Mouse (Mus musculus) limb, embryonic 11.5 days (tissue): ENCODE results near the gene Gal3st2c. TPM values are rescaled to one million over a fixed set of nuclear protein-coding genes. Genes with fewer than 3 reads are reported as not detected.
"Not testable (repeated sequence)": the region's sequence is repeated elsewhere in the genome, so short reads cannot be mapped to it uniquely, and the experiment has no call there.

Experiments used
- ATAC-seq: fragments of 200-750 bp; cut with Nextera tagmentation; 2 replicates; pipeline ENCODE4 v1.8.0; 2017; ENCODE audit warnings: low read depth; ENCODE audit not compliant: insufficient number of reproducible peaks, low FRiP score, low TSS enrichment
- DNase-seq: peaks from one replicate; pipeline ENCODE4 v3.0.0-alpha.2; 2015; ENCODE audit warnings: low spot score
- H3K27ac ChIP-seq: fragments of 300-500 bp; sonication (generic); replicated peaks from 2 replicates; pipeline ENCODE4 v1.5.1; 2014; ENCODE audit warnings: low read depth, mild to moderate bottlenecking, low read length
- H3K27me3 ChIP-seq: fragments of 300-500 bp; sonication (generic); 2 replicates; pipeline ENCODE4 v1.6.1; 2014; ENCODE audit warnings: mild to moderate bottlenecking, low read length, mixed read lengths; ENCODE audit not compliant: control insufficient read depth, insufficient read depth
- H3K36me3 ChIP-seq: fragments of 300-500 bp; sonication (generic); 2 replicates; pipeline ENCODE4 v1.6.1; 2014; ENCODE audit warnings: mild to moderate bottlenecking, low read length, moderate library complexity, mixed read lengths; ENCODE audit not compliant: control insufficient read depth, insufficient read depth
- H3K4me1 ChIP-seq: fragments of 300-500 bp; sonication (generic); 2 replicates; pipeline ENCODE4 v1.6.1; 2014; ENCODE audit warnings: low read length, mixed read lengths; ENCODE audit not compliant: control insufficient read depth, insufficient read depth
- H3K4me2 ChIP-seq: fragments of 300-500 bp; sonication (generic); 2 replicates; pipeline ENCODE4 v1.6.1; 2014; ENCODE audit warnings: low read depth, mild to moderate bottlenecking, moderate library complexity; ENCODE audit not compliant: severe bottlenecking
- H3K4me3 ChIP-seq: fragments of 300-500 bp; sonication (generic); 2 replicates; pipeline ENCODE4 v1.5.1; 2014; ENCODE audit warnings: low read depth, low read length
- H3K9ac ChIP-seq: fragments of 300-500 bp; sonication (generic); 2 replicates; pipeline ENCODE4 v1.6.1; 2014; ENCODE audit warnings: mild to moderate bottlenecking, low read length
- H3K9me3 ChIP-seq: fragments of 300-500 bp; sonication (generic); 2 replicates; pipeline ENCODE4 v1.6.1; 2016; ENCODE audit warnings: low read length; ENCODE audit not compliant: control insufficient read depth
- WGBS: fragments of 180-500 bp; shearing (Covaris S2); extraction: QIAGEN DNeasy Blood & Tissue Kit; methylation state at CpG from one replicate; pipeline ENCODE4 v1.1.7; 2014; 5-methylcytosine and 5-hydroxymethylcytosine counted together
- polyA plus RNA-seq: library from polyadenylated mRNA; unstranded; fragments of >200 nt; fragmentation: Nextera tagmentation; extraction: Ambion mirVana; gene quantifications from 2 replicates; pipeline ENCODE4 v1.2.1, GENCODE M21; 2014

Gal3st2c gene
- polyA plus RNA-seq = not detected in 2 replicates

DNA sequence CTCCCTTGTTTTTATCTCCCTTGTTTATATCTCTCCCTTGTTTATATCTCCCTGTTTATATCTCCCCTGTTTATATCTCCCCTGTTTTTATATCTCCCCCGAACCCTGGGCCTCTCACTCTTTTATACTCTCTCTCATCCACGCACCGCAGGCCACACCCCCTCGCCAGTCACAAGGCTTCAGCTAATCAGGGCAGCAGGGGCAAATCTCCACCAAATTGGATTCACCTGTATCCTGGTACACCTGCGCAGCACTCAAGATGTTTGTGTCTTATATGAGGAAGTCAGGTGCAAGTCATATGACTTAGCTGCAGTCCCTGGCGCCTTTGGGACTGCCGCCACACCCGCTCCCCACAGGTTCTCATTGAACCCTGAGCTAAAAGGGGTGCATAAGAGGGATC is at the start of gene Gal3st2c:
Gene Gal3st2c (plus strand): TSS at position 301 of the 400 bp plus-strand sequence.
- H3K27ac ChIP-seq, ATAC-seq, H3K9ac ChIP-seq, H3K27me3 ChIP-seq, DNase-seq, H3K36me3 ChIP-seq, H3K4me1 ChIP-seq, H3K4me3 ChIP-seq, H3K4me2 ChIP-seq, H3K9me3 ChIP-seq: not testable (repeated sequence)
- WGBS = 91% methylated on average over 7 of the region's 8 CpGs

DNA sequence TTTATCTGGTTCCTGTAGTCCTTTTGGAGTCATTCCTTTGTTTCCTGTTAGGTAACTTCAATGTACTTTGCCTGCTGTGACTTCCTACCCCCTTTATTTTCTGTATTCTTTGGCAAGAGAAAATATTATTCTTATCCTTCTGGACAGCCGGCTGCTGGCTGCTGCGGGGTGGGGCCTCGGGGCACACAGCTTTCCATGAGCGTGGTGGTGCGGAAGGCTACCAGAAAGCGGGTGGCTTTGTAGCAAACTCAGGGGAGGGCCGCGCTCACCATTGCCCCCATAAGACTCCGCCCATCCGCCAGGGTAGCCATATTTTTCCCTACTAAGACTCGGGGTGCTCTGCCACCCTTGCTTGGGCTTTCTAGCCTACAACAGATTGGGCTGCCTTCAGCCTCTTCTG is 41.2 kb upstream of the Gal3st2c start:
- DNase-seq, ATAC-seq: not testable (repeated sequence)
- no CpG with 5 or more reads among the region's 11 CpGs for WGBS

DNA sequence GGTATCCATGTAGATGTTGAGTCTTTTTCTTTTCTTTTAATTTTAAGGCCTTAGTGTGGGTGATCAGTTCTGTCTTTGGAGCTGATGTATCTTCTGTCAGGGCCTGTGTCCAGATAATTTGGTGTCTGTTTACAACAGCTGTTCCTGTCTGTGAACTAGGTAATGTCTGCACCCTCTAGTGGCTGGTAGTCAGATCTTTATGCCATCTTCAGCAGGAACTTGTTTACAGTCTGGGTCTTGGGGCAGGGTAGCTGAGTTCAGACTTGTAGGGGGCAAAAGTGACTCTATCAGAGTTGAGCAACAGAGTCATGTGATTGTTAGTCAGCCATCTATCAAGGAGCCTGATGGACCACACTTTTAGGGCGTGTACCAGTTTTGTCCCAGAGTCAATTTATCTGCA is 23.8 kb upstream of the Gal3st2c start:
- H3K4me2 ChIP-seq, H3K9ac ChIP-seq, H3K27me3 ChIP-seq: not testable (repeated sequence)

More for the DNA sequence above, 41.2 kb upstream of the Gal3st2c start:
- not testable (repeated sequence) for H3K36me3 ChIP-seq, H3K9me3 ChIP-seq, H3K4me3 ChIP-seq, H3K9ac ChIP-seq, H3K4me2 ChIP-seq, H3K27ac ChIP-seq, H3K4me1 ChIP-seq, H3K27me3 ChIP-seq

DNA sequence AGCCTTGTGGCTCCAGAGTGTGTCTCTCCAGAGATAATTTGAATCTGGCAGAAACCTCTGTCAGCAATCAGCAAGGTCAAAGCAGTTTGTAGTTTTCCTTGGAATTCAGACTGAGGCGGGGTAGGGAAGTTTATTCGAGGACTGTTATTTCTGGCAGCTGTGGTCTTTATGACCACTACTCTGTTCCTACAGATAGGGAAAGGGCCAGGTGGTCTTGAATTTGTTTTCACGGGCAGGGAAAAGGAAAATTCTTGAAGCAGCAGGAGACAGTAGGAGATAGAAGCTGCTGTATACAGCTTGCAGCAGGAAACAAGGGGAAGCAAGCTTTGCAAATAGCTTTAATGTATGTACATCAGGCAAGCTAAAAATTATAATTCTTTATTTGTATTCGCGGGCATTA is 19.9 kb upstream of the Gal3st2c start:
- 60% methylated on average over 3 of the region's 5 CpGs for WGBS
- DNase-seq = not testable (repeated sequence)

More for the DNA sequence above, 23.8 kb upstream of the Gal3st2c start:
- H3K4me3 ChIP-seq, DNase-seq, H3K9me3 ChIP-seq, ATAC-seq, H3K4me1 ChIP-seq, H3K27ac ChIP-seq, H3K36me3 ChIP-seq: not testable (repeated sequence)
- no CpG with 5 or more reads among the region's 1 CpGs for WGBS

DNA sequence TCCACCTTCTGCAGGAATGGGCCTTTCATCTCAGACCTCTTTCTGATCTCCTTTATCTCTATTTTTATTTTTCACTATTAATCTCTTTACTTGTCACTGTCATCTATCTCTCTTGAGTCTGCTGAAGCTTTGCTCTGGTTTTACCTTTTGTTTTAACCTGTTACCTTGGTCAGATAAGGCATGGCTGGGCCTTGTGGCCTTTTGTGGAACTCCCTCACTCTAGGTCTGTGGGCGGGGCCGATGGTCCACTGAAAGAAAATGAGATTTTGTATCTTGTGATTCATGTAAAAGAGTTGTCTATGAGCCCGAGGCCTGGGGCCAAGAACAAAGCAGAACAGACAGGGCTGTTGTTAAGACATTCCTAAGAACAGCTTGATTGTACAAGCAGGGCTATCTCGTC is 19.5 kb upstream of the Gal3st2c start:
- H3K27me3 ChIP-seq, H3K4me2 ChIP-seq, H3K4me3 ChIP-seq, H3K4me1 ChIP-seq, H3K9me3 ChIP-seq, DNase-seq, ATAC-seq, H3K9ac ChIP-seq, H3K36me3 ChIP-seq, H3K27ac ChIP-seq: not testable (repeated sequence)
- WGBS = no CpG with 5 or more reads among the region's 4 CpGs

More for the DNA sequence above, 19.9 kb upstream of the Gal3st2c start:
- ATAC-seq, H3K27me3 ChIP-seq, H3K27ac ChIP-seq, H3K4me2 ChIP-seq, H3K4me3 ChIP-seq, H3K4me1 ChIP-seq, H3K36me3 ChIP-seq, H3K9ac ChIP-seq, H3K9me3 ChIP-seq: not testable (repeated sequence)

DNA sequence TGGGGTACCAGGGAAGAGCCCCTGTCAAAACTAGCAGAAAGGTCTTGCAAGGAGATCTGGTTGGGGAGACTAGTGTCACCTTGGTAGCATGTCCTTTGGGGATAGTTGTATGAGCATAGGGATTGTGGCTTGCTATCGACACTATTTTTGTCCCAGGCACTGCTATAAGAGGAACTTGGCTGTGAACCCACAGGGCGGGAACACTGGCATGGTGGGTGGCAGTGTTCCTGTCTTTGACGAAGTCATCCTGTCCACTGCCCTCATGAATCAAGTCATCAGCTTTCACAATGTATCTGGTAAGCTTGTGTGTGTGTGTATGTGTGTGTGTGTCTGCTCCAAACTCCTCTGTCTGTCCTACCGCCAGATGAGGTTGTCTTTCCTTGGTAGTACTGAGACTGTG is 14.5 kb upstream of the Gal3st2c start:
- 67% methylated on average over 1 of the region's 4 CpGs for WGBS
- H3K9me3 ChIP-seq, H3K4me3 ChIP-seq, H3K4me1 ChIP-seq, H3K36me3 ChIP-seq, H3K27ac ChIP-seq, ATAC-seq, H3K4me2 ChIP-seq, H3K9ac ChIP-seq, H3K27me3 ChIP-seq, DNase-seq: not testable (repeated sequence)

DNA sequence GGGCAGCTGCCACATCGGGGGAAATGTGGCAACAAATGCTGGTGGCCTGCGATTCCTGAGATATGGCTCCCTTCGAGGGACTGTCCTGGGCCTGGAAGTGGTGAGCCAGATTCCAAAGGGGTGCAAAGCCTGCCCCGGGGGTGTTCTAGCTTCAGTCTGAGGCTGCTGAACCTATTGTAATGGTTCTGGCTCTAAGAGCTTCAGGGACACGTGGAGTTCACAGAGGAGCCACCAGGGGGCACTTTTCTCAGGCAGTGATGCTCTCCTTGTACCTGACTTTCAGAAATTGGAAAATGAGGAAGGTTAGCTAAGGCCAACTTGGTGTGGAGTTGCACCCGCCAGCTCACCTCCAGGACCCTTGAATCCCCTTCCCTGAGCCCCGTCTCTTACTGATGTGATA is 12.0 kb upstream of the Gal3st2c start:
- not testable (repeated sequence) for H3K27ac ChIP-seq, H3K27me3 ChIP-seq, H3K4me2 ChIP-seq, H3K4me1 ChIP-seq, ATAC-seq, H3K9ac ChIP-seq, H3K9me3 ChIP-seq, H3K4me3 ChIP-seq, DNase-seq, H3K36me3 ChIP-seq
- WGBS = no CpG with 5 or more reads among the region's 7 CpGs

DNA sequence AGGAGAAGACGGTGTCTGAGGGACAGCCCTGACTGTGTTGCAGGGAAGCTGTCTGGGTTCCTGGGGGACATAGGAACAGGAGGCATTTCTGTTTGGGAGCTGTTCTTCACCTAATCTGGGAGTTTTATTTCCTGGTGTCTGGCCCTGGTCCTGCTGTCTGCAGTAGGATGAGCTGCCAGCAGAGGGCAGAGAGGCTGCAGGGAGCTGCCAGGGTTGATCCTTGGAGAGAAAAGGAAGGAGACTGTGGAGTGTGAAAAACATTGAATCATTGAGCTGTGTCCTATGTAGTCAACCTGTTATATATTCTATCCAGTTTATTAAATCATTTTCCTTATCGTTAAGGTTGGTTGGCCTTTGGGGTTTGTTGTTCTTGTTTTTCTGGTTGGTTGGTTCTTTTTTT is 9.4 kb upstream of the Gal3st2c start:
- H3K36me3 ChIP-seq, DNase-seq, H3K4me2 ChIP-seq, H3K27ac ChIP-seq, H3K4me3 ChIP-seq, H3K9me3 ChIP-seq, H3K27me3 ChIP-seq, ATAC-seq, H3K4me1 ChIP-seq, H3K9ac ChIP-seq: not testable (repeated sequence)
- no CpG with 5 or more reads among the region's 2 CpGs for WGBS

DNA sequence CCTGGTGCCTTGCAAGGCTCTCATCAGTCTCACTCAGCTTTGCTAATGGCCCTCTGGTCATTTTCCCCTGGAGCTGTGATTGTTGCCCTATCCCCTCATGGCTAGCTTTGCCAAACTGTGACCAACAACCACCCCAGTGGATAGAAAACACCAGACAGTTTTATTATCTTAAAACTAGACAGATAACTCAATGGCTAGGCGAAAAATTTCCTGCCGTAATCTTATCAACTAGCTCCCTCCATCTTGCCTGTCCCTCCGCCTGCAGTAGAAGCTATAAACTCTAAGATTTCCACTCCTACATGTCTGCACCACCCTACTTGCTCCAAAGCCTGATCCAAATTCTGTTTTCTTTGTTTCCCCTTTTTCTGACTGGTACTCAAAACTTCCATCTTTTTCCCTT is 4.1 kb upstream of the Gal3st2c start:
- ATAC-seq (no peak), DNase-seq (no peak)
- WGBS = 84% methylated on average over 3 of the region's 3 CpGs
- Histone ChIP-seq H3K36me3 (no peaks in the 10 kb centered on the region), H3K9me3 (no peaks in the 10 kb centered on the region), H3K4me3 (no peak overlapping the region), H3K4me1 (no peaks in the 10 kb centered on the region), H3K27me3 (no peaks in the 10 kb centered on the region), H3K27ac (no peak overlapping the region), H3K4me2 (no peak overlapping the region), H3K9ac (no peak overlapping the region)
